Mouse (Mus musculus) forebrain, embryonic 13.5 days (tissue): ENCODE results near the gene Tet3. TPM values are rescaled to one million over a fixed set of nuclear protein-coding genes. Genes with fewer than 3 reads are reported as not detected.

Experiments
- ATAC-seq: fragments of 200-750 bp; cut with Nextera tagmentation; 2 replicates; pipeline ENCODE4 v1.8.0; 2017
- H3K27ac ChIP-seq: fragments of 300-500 bp; sonication (generic); 2 replicates; pipeline ENCODE4 v1.5.1; 2015; ENCODE audit warnings: inconsistent platforms, mild to moderate bottlenecking, moderate library complexity
- H3K27me3 ChIP-seq: fragments of 300-500 bp; sonication (generic); 2 replicates; pipeline ENCODE4 v1.6.1; 2015; ENCODE audit warnings: mild to moderate bottlenecking, inconsistent platforms
- H3K36me3 ChIP-seq: fragments of 300-500 bp; sonication (generic); 2 replicates; pipeline ENCODE4 v1.6.1; 2015; ENCODE audit warnings: mild to moderate bottlenecking, inconsistent platforms; ENCODE audit not compliant: poor library complexity, severe bottlenecking
- H3K4me1 ChIP-seq: fragments of 300-500 bp; sonication (generic); 2 replicates; pipeline ENCODE4 v1.6.1; 2015; ENCODE audit warnings: inconsistent platforms
- H3K4me2 ChIP-seq: fragments of 300-500 bp; sonication (generic); 2 replicates; pipeline ENCODE4 v1.6.1; 2015; ENCODE audit warnings: inconsistent platforms, mild to moderate bottlenecking, moderate library complexity
- H3K4me3 ChIP-seq: fragments of 300-500 bp; sonication (generic); 2 replicates; pipeline ENCODE4 v1.5.1; 2015; ENCODE audit warnings: mild to moderate bottlenecking, inconsistent platforms
- H3K9ac ChIP-seq: fragments of 300-500 bp; sonication (generic); 2 replicates; pipeline ENCODE4 v1.6.1; 2015; ENCODE audit warnings: mild to moderate bottlenecking, inconsistent platforms
- H3K9me3 ChIP-seq: fragments of 300-500 bp; sonication (generic); replicated peaks from 2 replicates; pipeline ENCODE4 v1.6.1; 2016; ENCODE audit warnings: inconsistent platforms
- WGBS: fragments of 180-500 bp; shearing (Covaris S2); methylation state at CpG from one replicate; pipeline ENCODE4 v1.1.7; 2015; 5-methylcytosine and 5-hydroxymethylcytosine counted together
- polyA plus RNA-seq: library from polyadenylated mRNA; unstranded; fragments of >200 nt; fragmentation: Nextera tagmentation; extraction: Ambion mirVana; gene quantifications from 2 replicates; pipeline ENCODE4 v1.2.1, GENCODE M21; 2015

Tet3 gene
- polyA plus RNA-seq, 1 experiment from 2014 or later, result 65.3 TPM

GRCm38 (mm10) chr6:83381510-83382491 is 77.1 kb downstream of the Tet3 start:
- no peaks in the 10 kb centered on the region for H3K4me1 ChIP-seq
- H3K4me3 ChIP-seq, result no peak overlapping the region
- no peaks in the 10 kb centered on the region for H3K9me3 ChIP-seq
- no peak overlapping the region for H3K27ac ChIP-seq
- 86% methylated on average over 10 of the region's 10 CpGs for WGBS
- ATAC-seq, result no peak
- no peak overlapping the region for H3K4me2 ChIP-seq
- H3K27me3 ChIP-seq, result no peaks in the 10 kb centered on the region
- peaks cover 92% of the 10 kb centered on the region for H3K36me3 ChIP-seq
- no peak overlapping the region for H3K9ac ChIP-seq

GRCm38 (mm10) chr6:83373704-83374300 is 85.1 kb downstream of the Tet3 start:
- no peak overlapping the region for H3K27ac ChIP-seq
- H3K4me2 ChIP-seq, result no peak overlapping the region
- no peak overlapping the region for H3K9ac ChIP-seq
- H3K9me3 ChIP-seq, result no peaks in the 10 kb centered on the region
- WGBS, result 83% methylated on average over 9 of the region's 9 CpGs
- H3K4me3 ChIP-seq, result no peak overlapping the region
- no peaks in the 10 kb centered on the region for H3K27me3 ChIP-seq
- no peak for ATAC-seq
- H3K36me3 ChIP-seq, result peaks cover 100% of the 10 kb centered on the region
- no peaks in the 10 kb centered on the region for H3K4me1 ChIP-seq

GRCm38 (mm10) chr6:83371350-83371749 is 87.5 kb downstream of the Tet3 start:
- Histone ChIP-seq H3K27me3 (no peaks in the 10 kb centered on the region), H3K36me3 (peaks cover 99% of the 10 kb centered on the region), H3K9ac (no peak overlapping the region), H3K4me2 (no peak overlapping the region), H3K4me1 (no peaks in the 10 kb centered on the region), H3K27ac (no peak overlapping the region), H3K4me3 (no peak overlapping the region), H3K9me3 (no peaks in the 10 kb centered on the region)
- no peak for ATAC-seq
- WGBS, result 88% methylated on average over 3 of the region's 3 CpGs

- no peak for ATAC-seq
- WGBS, result 94% methylated on average over 21 of the region's 21 CpGs
- Histone ChIP-seq H3K27ac (no peak overlapping the region), H3K36me3 (peaks cover 93% of the 10 kb centered on the region), H3K9ac (no peak overlapping the region), H3K4me2 (no peak overlapping the region), H3K9me3 (no peaks in the 10 kb centered on the region), H3K4me3 (no peak overlapping the region), H3K4me1 (no peaks in the 10 kb centered on the region), H3K27me3 (no peaks in the 10 kb centered on the region)
Measured at GRCm38 (mm10) chr6:83370316-83370965, 88.4 kb downstream of the Tet3 start.

- no peak overlapping the region for H3K27ac ChIP-seq
- H3K9ac ChIP-seq, result no peak overlapping the region
- no peaks in the 10 kb centered on the region for H3K4me1 ChIP-seq
- H3K4me2 ChIP-seq, result no peak overlapping the region
- H3K36me3 ChIP-seq, result peaks cover 78% of the 10 kb centered on the region
- no peak for ATAC-seq
- 91% methylated on average over 12 of the region's 12 CpGs for WGBS
- no peak overlapping the region for H3K4me3 ChIP-seq
- H3K9me3 ChIP-seq, result no peaks in the 10 kb centered on the region
- H3K27me3 ChIP-seq, result no peaks in the 10 kb centered on the region
Measured at GRCm38 (mm10) chr6:83363075-83363474, 95.8 kb downstream of the Tet3 start.

GRCm38 (mm10) chr6:83361523-83362248 is 97.2 kb downstream of the Tet3 start:
- peaks cover 71% of the 10 kb centered on the region for H3K36me3 ChIP-seq
- ATAC-seq, result no peak
- 89% methylated on average over 11 of the region's 11 CpGs for WGBS
- no peaks in the 10 kb centered on the region for H3K9me3 ChIP-seq
- H3K9ac ChIP-seq, result no peak overlapping the region
- H3K27ac ChIP-seq, result no peak overlapping the region
- H3K4me1 ChIP-seq, result no peaks in the 10 kb centered on the region
- no peaks in the 10 kb centered on the region for H3K27me3 ChIP-seq
- no peak overlapping the region for H3K4me3 ChIP-seq
- no peak overlapping the region for H3K4me2 ChIP-seq

GRCm38 (mm10) chr6:83357436-83357835 is 101.4 kb downstream of the Tet3 start:
- no peak overlapping the region for H3K4me3 ChIP-seq
- ATAC-seq, result no peak
- 95% methylated on average over 10 of the region's 10 CpGs for WGBS

GRCm38 (mm10) chr6:83356569-83357138 is 102.2 kb downstream of the Tet3 start:
- Histone ChIP-seq H3K9ac (no peak overlapping the region), H3K4me2 (no peak overlapping the region), H3K9me3 (no peaks in the 10 kb centered on the region), H3K27me3 (no peaks in the 10 kb centered on the region), H3K4me1 (no peaks in the 10 kb centered on the region), H3K4me3 (no peak overlapping the region), H3K36me3 (peaks cover 67% of the 10 kb centered on the region), H3K27ac (no peak overlapping the region)
- ATAC-seq, result peak; percentile 73
- WGBS, result 25% methylated on average over 7 of the region's 7 CpGs

More at GRCm38 (mm10) chr6:83357436-83357835, 101.4 kb downstream of the Tet3 start:
- no peaks in the 10 kb centered on the region for H3K9me3 ChIP-seq
- no peaks in the 10 kb centered on the region for H3K4me1 ChIP-seq
- H3K27me3 ChIP-seq, result no peaks in the 10 kb centered on the region
- H3K27ac ChIP-seq, result no peak overlapping the region
- H3K9ac ChIP-seq, result no peak overlapping the region
- H3K4me2 ChIP-seq, result no peak overlapping the region
- peaks cover 72% of the 10 kb centered on the region for H3K36me3 ChIP-seq

- Histone ChIP-seq H3K4me3 (no peak overlapping the region), H3K9ac (no peak overlapping the region), H3K4me1 (peaks cover 6% of the 10 kb centered on the region), H3K27ac (no peak overlapping the region), H3K36me3 (peaks cover 52% of the 10 kb centered on the region), H3K4me2 (no peak overlapping the region), H3K27me3 (no peaks in the 10 kb centered on the region), H3K9me3 (no peaks in the 10 kb centered on the region)
- WGBS, result 91% methylated on average over 9 of the region's 9 CpGs
- ATAC-seq, result no peak
Measured at GRCm38 (mm10) chr6:83354856-83355781, 103.8 kb downstream of the Tet3 start.

GRCm38 (mm10) chr6:83352666-83353410 is 106.0 kb downstream of the Tet3 start:
- Histone ChIP-seq H3K4me2 (no peak overlapping the region), H3K4me3 (no peak overlapping the region), H3K36me3 (peaks cover 33% of the 10 kb centered on the region), H3K9me3 (no peaks in the 10 kb centered on the region), H3K9ac (no peak overlapping the region), H3K4me1 (peaks cover 16% of the 10 kb centered on the region), H3K27ac (no peak overlapping the region), H3K27me3 (no peaks in the 10 kb centered on the region)
- no peak for ATAC-seq
- 94% methylated on average over 24 of the region's 24 CpGs for WGBS
